18 mouse cellular contexts compared by ENCODE assay signal in the genomic region with DNA sequence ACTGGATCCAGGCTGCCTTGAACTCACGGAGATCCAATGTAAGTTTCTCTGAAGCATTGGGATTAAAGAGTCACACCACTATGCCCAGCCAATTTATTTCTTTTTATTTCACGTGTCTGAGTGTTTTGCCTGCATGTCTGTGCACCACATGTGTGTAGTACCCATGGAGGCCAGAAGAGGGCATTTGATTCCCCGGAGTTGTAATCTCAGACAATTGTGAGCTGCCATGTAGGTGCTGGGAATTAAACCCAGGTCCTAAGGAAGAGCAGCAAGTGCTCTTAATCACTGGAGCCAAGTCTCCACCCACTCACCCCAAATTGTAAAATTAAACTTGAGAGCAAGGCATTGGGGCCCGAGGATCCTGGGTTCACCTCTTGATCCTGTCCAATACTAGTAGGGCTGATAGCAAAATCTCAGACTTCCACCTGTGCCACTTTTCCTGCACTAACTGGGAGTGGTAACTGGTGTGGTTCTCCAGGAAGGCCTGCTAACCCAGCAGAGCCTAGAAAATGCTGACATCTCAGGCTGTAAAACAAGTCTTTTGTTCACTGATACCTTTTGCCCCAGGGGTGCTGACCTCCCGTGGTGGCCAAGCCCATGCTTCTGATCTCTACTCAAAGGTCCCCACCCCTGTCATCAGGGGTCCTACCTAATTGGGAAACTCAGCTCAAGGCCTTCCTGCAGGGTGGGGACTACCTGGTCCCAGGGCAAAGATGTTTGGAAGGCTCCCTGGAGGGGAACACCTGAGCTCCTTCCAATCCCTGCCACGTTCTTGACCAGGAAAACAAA. TPM values are rescaled to one million over a fixed set of nuclear protein-coding genes. Genes with fewer than 3 reads are reported as not detected.
A peak's percentile ranks its signal among the peaks of the same experiment; 100 is the strongest.
DNase-seq lines count a peak whose midpoint lies in the region; ATAC-seq and TF ChIP-seq lines count a peak whose summit lies in the region.
"Had no signal": no experiment of that assay in that cellular context is flagged by ENCODE, and none has a peak within 500 bp of the region (broad histone marks: within the 10 kb centered on the region; RNA-seq: fewer than 3 reads in every experiment).

No protein-coding gene starts in this region.

- H3K27me3 ChIP-seq in intestine, postnatal 0 days (replicated peaks; ENCODE audit: control insufficient read depth, insufficient read depth, low read length): no peaks in the 10 kb centered on the region
- no peaks in the 10 kb centered on the region for H3K27me3 ChIP-seq in intestine, embryonic 15.5 days (replicated peaks)
- no peaks in the 10 kb centered on the region for H3K27me3 ChIP-seq in midbrain, embryonic 10.5 days (ENCODE audit: low read depth, poor library complexity, severe bottlenecking)
- H3K27me3 ChIP-seq in midbrain, embryonic 15.5 days (replicated peaks): no peaks in the 10 kb centered on the region
- no peaks in the 10 kb centered on the region for H3K27me3 ChIP-seq in stomach, postnatal 0 days (ENCODE audit: control insufficient read depth, insufficient read depth, low read length)
- H3K27me3 ChIP-seq: hindbrain, embryonic 13.5 days had no signal

- H3K4me1 ChIP-seq in intestine, postnatal 0 days (replicated peaks; ENCODE audit: control insufficient read depth, insufficient read depth, low read length): no peaks in the 10 kb centered on the region
- no peaks in the 10 kb centered on the region for H3K4me1 ChIP-seq in intestine, embryonic 15.5 days (replicated peaks)
- peaks cover 44% of the 10 kb centered on the region for H3K4me1 ChIP-seq in midbrain, embryonic 10.5 days
- H3K4me1 ChIP-seq in midbrain, embryonic 15.5 days: no peaks in the 10 kb centered on the region
- H3K4me1 ChIP-seq in ES-E14 (ENCODE audit: control insufficient read depth in 2 of 2, insufficient read depth in 2 of 2, low read length in 2 of 2, poor library complexity in 1 of 2): peaks cover 0 to 26% of the 10 kb centered on the region in 2 experiments; a peak in 3 of 4 replicates
- no peaks in the 10 kb centered on the region for H3K4me1 ChIP-seq in stomach, postnatal 0 days (replicated peaks; ENCODE audit: control insufficient read depth, insufficient read depth)

- no peaks in the 10 kb centered on the region for H3K36me3 ChIP-seq in intestine, postnatal 0 days (ENCODE audit: control insufficient read depth, insufficient read depth)
- H3K36me3 ChIP-seq in intestine, embryonic 15.5 days: no peaks in the 10 kb centered on the region
- H3K36me3 ChIP-seq in midbrain, embryonic 10.5 days: peaks cover 37% of the 10 kb centered on the region
- H3K36me3 ChIP-seq in midbrain, embryonic 15.5 days (replicated peaks): no peaks in the 10 kb centered on the region
- H3K36me3 ChIP-seq in ES-E14 (ENCODE audit: control insufficient read depth, insufficient read depth, low read length, poor library complexity, severe bottlenecking): no peaks in the 10 kb centered on the region; the same call in 1 of the 2 replicates
- no peaks in the 10 kb centered on the region for H3K36me3 ChIP-seq in stomach, postnatal 0 days (ENCODE audit: control insufficient read depth, insufficient read depth, low read length)

- DNase-seq in midbrain, embryonic 10.5 days (ENCODE audit: low spot score): no peak
- DNase-seq in ES-E14 (ENCODE audit: low read depth, low spot score): peak; percentile 87
- no peak for DNase-seq in stomach, postnatal 0 days (ENCODE audit: low spot score)
- no peak for DNase-seq in c-Kit-positive CD71-positive TER-119-positive erythroid progenitor cells, embryonic 14.5 days (ENCODE audit: low spot score)
- DNase-seq: adrenal gland, adult 2 months; cerebellum, adult 11 months; cerebellum, postnatal 36 days; gastrocnemius, postnatal 14 days; heart, postnatal 10 days; kidney, adult 2 months; kidney, postnatal 36 days; right cerebral cortex, postnatal 4 days; thymus, postnatal 36 days had no signal

- peak; percentile 38 for TF ChIP-seq CTCF in intestine, postnatal 0 days (IDR thresholded peaks at IDR 0.05; ENCODE audit: low read depth)
- TF ChIP-seq CTCF in stomach, postnatal 0 days (IDR thresholded peaks at IDR 0.05; ENCODE audit: low read depth): peak; percentile 37

- TF ChIP-seq EP300 in stomach, postnatal 0 days (optimal IDR thresholded peaks at IDR 0.05): no peak

- H3K4me2 ChIP-seq in intestine, postnatal 0 days (replicated peaks; ENCODE audit: low read depth): no peak overlapping the region
- H3K4me2 ChIP-seq in intestine, embryonic 15.5 days (replicated peaks): no peak overlapping the region
- H3K4me2 ChIP-seq in midbrain, embryonic 15.5 days: no peak overlapping the region
- H3K4me2 ChIP-seq in stomach, postnatal 0 days (replicated peaks; ENCODE audit: low read depth): no peak overlapping the region
- H3K4me2 ChIP-seq: hindbrain, embryonic 13.5 days had no signal

- no peak for ATAC-seq in intestine, postnatal 0 days
- no peak for ATAC-seq in intestine, embryonic 15.5 days
- ATAC-seq in midbrain, embryonic 15.5 days (replicated peaks): no peak
- ATAC-seq in stomach, postnatal 0 days (ENCODE audit: low FRiP score, low TSS enrichment): no peak

- WGBS in intestine, postnatal 0 days: 84% methylated on average over 6 of the region's 6 CpGs
- 76% methylated on average over 6 of the region's 6 CpGs for WGBS in intestine, embryonic 15.5 days
- WGBS in midbrain, embryonic 10.5 days: 79% methylated on average over 6 of the region's 6 CpGs
- 82% methylated on average over 6 of the region's 6 CpGs for WGBS in midbrain, embryonic 15.5 days
- WGBS in stomach, postnatal 0 days: 79% methylated on average over 6 of the region's 6 CpGs

- no peaks in the 10 kb centered on the region for H3K9me3 ChIP-seq in intestine, postnatal 0 days (ENCODE audit: control insufficient read depth)
- no peaks in the 10 kb centered on the region for H3K9me3 ChIP-seq in intestine, embryonic 15.5 days
- peaks cover 7% of the 10 kb centered on the region; the same call in 1 of the 2 replicates for H3K9me3 ChIP-seq in midbrain, embryonic 10.5 days (replicated peaks)
- no peaks in the 10 kb centered on the region for H3K9me3 ChIP-seq in midbrain, embryonic 15.5 days
- no peaks in the 10 kb centered on the region for H3K9me3 ChIP-seq in ES-E14 (ENCODE audit: control insufficient read depth, insufficient read depth, low read depth, low read length)
- no peaks in the 10 kb centered on the region for H3K9me3 ChIP-seq in stomach, postnatal 0 days (ENCODE audit: control insufficient read depth, low read length)

- H3K4me3 ChIP-seq in intestine, postnatal 0 days (ENCODE audit: low read depth, low read length): no peak overlapping the region
- no peak overlapping the region for H3K4me3 ChIP-seq in intestine, embryonic 15.5 days (replicated peaks)
- no peak overlapping the region for H3K4me3 ChIP-seq in midbrain, embryonic 10.5 days
- H3K4me3 ChIP-seq in midbrain, embryonic 15.5 days: no peak overlapping the region
- H3K4me3 ChIP-seq in ES-E14 (ENCODE audit: insufficient read depth in 1 of 2, low read depth in 1 of 2, low read length in 2 of 2, poor library complexity in 1 of 2, severe bottlenecking in 1 of 2): no peak overlapping the region
- H3K4me3 ChIP-seq in stomach, postnatal 0 days (ENCODE audit: low read depth, low read length): no peak overlapping the region
- H3K4me3 ChIP-seq: erythroblast, embryonic 14.5 days; hindbrain, embryonic 13.5 days had no signal

- no peak overlapping the region for H3K9ac ChIP-seq in intestine, postnatal 0 days (ENCODE audit: low read depth, low read length)
- H3K9ac ChIP-seq in intestine, embryonic 15.5 days: no peak overlapping the region
- no peak overlapping the region for H3K9ac ChIP-seq in midbrain, embryonic 15.5 days
- no peak overlapping the region for H3K9ac ChIP-seq in ES-E14 (ENCODE audit: insufficient read depth, low read depth, low read length, poor library complexity, severe bottlenecking)
- H3K9ac ChIP-seq in stomach, postnatal 0 days (ENCODE audit: low read length): no peak overlapping the region
- H3K9ac ChIP-seq: hindbrain, embryonic 13.5 days had no signal

- H3K27ac ChIP-seq in intestine, postnatal 0 days (ENCODE audit: low read depth, low read length): no peak overlapping the region
- H3K27ac ChIP-seq in intestine, embryonic 15.5 days: no peak overlapping the region
- 0 out of 2 replicates have a peak overlapping the region, but pooled peaks have one; percentile 28 for H3K27ac ChIP-seq in midbrain, embryonic 10.5 days (replicated peaks)
- H3K27ac ChIP-seq in midbrain, embryonic 15.5 days: no peak overlapping the region
- H3K27ac ChIP-seq in ES-E14 (ENCODE audit: insufficient read depth, low read depth, low read length, poor library complexity, severe bottlenecking): peak overlapping the region; percentile 58; the same call in 1 of the 2 replicates
- no peak overlapping the region for H3K27ac ChIP-seq in stomach, postnatal 0 days (replicated peaks)
- H3K27ac ChIP-seq: hindbrain, embryonic 13.5 days had no signal

- in situ Hi-C loops in ES-E14 (cut with MboI; ENCODE audit: low sequenced_read_pairs in 2 of 2, unreplicated experiment in 2 of 2): no loop called here

TF ChIP-seq in ES-E14, 5 proteins besides CTCF, POLR2A, EP300 and RAD21:
- TF ChIP-seq ZNF384 (IDR thresholded peaks at IDR 0.05; ENCODE audit: low read depth, low read length) (no peak), MAFK (IDR thresholded peaks at IDR 0.05; ENCODE audit: insufficient read depth, low read depth, low read length) (0 out of 2 replicates have a peak, but pooled peaks have one; percentile 14), HCFC1 (IDR thresholded peaks at IDR 0.05; ENCODE audit: borderline replicate concordance, insufficient read depth, low read length) (no peak)

RNA-seq across cellular contexts. Expression of a gene that starts 44.8 kb away (rescaled TPM):
- polyA plus RNA-seq in intestine, postnatal 0 days (2015; fragmentation: Nextera tagmentation; extraction: Ambion mirVana): 1.5 and 1.7 TPM in 2 replicates
- polyA plus RNA-seq in intestine, embryonic 15.5 days (2015; fragmentation: Nextera tagmentation; extraction: Ambion mirVana): 1.7 and 1.8 TPM in 2 replicates
- 18.6 and 23.4 TPM in 2 replicates for polyA plus RNA-seq in midbrain, embryonic 10.5 days (2016; fragmentation: Nextera tagmentation; extraction: Ambion mirVana)
- 29.5 and 32.9 TPM in 2 replicates for polyA plus RNA-seq in midbrain, embryonic 15.5 days (2015; fragmentation: Nextera tagmentation; extraction: Ambion mirVana)
- total RNA-seq in ES-E14 (2012; rRNA removed): 13.6 TPM in 2 replicates
- 0.98 and 1.7 TPM in 2 replicates for polyA plus RNA-seq in stomach, postnatal 0 days (2015; fragmentation: Nextera tagmentation; extraction: Ambion mirVana)
- polyA plus RNA-seq: erythroblast, embryonic 14.5 days had no signal

Comparison
In these comparisons a context has a peak if more than half of its experiments do, and no peak if none do; other contexts are left out.
1. H3K27ac ChIP-seq: peak in midbrain, embryonic 10.5 days (single experiment) and ES-E14 (single experiment); none in intestine, postnatal 0 days (single experiment), intestine, embryonic 15.5 days (single experiment), midbrain, embryonic 15.5 days (single experiment) and stomach, postnatal 0 days (single experiment).